Mouse (Mus musculus): Measurements from ENCODE around the gene Srcap.
"Not testable (repeated sequence)": the region's sequence is repeated elsewhere in the genome, so short reads cannot be mapped to it uniquely, and the experiment has no call there.

Srcap gene

GRCm38 (mm10) chr7:127511808-127512230 lies at the start of gene Srcap:
Gene Srcap (plus strand): TSS chr7:127511983.
- DNase-seq: peak; percentile 94

- DNase-seq: no peak
These were observed 46.6 kb upstream of the Srcap start for GRCm38 (mm10) chr7:127465191-127465590.

- not testable (repeated sequence) for DNase-seq
These were observed 46.1 kb upstream of the Srcap start for GRCm38 (mm10) chr7:127465670-127466069.

GRCm38 (mm10) chr7:127466606-127467005 lies 45.2 kb upstream of the Srcap start:
- DNase-seq: no peak

- peak; percentile 23 for DNase-seq
These were observed 41.6 kb upstream of the Srcap start for GRCm38 (mm10) chr7:127470011-127470715.

- peak; percentile 88 for DNase-seq
These were observed 40.8 kb upstream of the Srcap start for GRCm38 (mm10) chr7:127470743-127471645.

GRCm38 (mm10) chr7:127471646-127472010 lies 40.2 kb upstream of the Srcap start:
- peak; percentile 60 for DNase-seq

- DNase-seq: no peak
These were observed 39.7 kb upstream of the Srcap start for GRCm38 (mm10) chr7:127472060-127472459.

GRCm38 (mm10) chr7:127473705-127474104 lies 38.1 kb upstream of the Srcap start:
- DNase-seq: peak; percentile 59

- DNase-seq: no peak
These were observed 37.3 kb upstream of the Srcap start for GRCm38 (mm10) chr7:127474378-127475070.

- DNase-seq: no peak
These were observed 36.5 kb upstream of the Srcap start for GRCm38 (mm10) chr7:127475186-127475740.

GRCm38 (mm10) chr7:127476336-127476735 lies 35.4 kb upstream of the Srcap start:
- no peak for DNase-seq

- no peak for DNase-seq
These were observed 34.9 kb upstream of the Srcap start for GRCm38 (mm10) chr7:127476855-127477254.

GRCm38 (mm10) chr7:127477687-127478634 lies 33.8 kb upstream of the Srcap start:
- peak; percentile 99 for DNase-seq

- no peak for DNase-seq
These were observed 33.0 kb upstream of the Srcap start, which contains the start of gene Fbrs for GRCm38 (mm10) chr7:127478635-127479317. Gene Fbrs (plus strand): TSS chr7:127479199.

GRCm38 (mm10) chr7:127479318-127480225 lies 32.2 kb upstream of the Srcap start:
- peak; percentile 58 for DNase-seq

GRCm38 (mm10) chr7:127480321-127480720 lies 31.5 kb upstream of the Srcap start:
- DNase-seq: peak; percentile 81

- no peak for DNase-seq
These were observed 26.4 kb upstream of the Srcap start for GRCm38 (mm10) chr7:127485416-127485815.

- not testable (repeated sequence) for DNase-seq
These were observed 23.4 kb upstream of the Srcap start for GRCm38 (mm10) chr7:127488364-127488763.

- no peak for DNase-seq
These were observed 21.8 kb upstream of the Srcap start for GRCm38 (mm10) chr7:127489982-127490381.

Measured in thymus, postnatal 25 days (tissue).